Mouse (Mus musculus) kidney, embryonic 15.5 days (tissue): ENCODE measurements around the gene Fem1a. TPM values are rescaled to one million over a fixed set of nuclear protein-coding genes. Genes with fewer than 3 reads are reported as not detected.

Source experiments
- ATAC-seq: fragments of 200-750 bp; cut with Nextera tagmentation; replicated peaks from 2 replicates; pipeline ENCODE4 v1.8.0; 2017; ENCODE audit warnings: moderate TSS enrichment; ENCODE audit not compliant: low FRiP score
- H3K27ac ChIP-seq: fragments of 300-500 bp; sonication (generic); 2 replicates; pipeline ENCODE4 v1.5.1; 2015; ENCODE audit warnings: mild to moderate bottlenecking, inconsistent platforms
- H3K27me3 ChIP-seq: fragments of 300-500 bp; sonication (generic); 2 replicates; pipeline ENCODE4 v1.6.1; 2015; ENCODE audit warnings: inconsistent platforms
- H3K36me3 ChIP-seq: fragments of 300-500 bp; sonication (generic); 2 replicates; pipeline ENCODE4 v1.6.1; 2015; ENCODE audit warnings: inconsistent platforms
- H3K4me1 ChIP-seq: fragments of 300-500 bp; sonication (generic); 2 replicates; pipeline ENCODE4 v1.6.1; 2015; ENCODE audit warnings: inconsistent platforms
- H3K4me2 ChIP-seq: fragments of 300-500 bp; sonication (generic); 2 replicates; pipeline ENCODE4 v1.6.1; 2015; ENCODE audit warnings: moderate library complexity, mild to moderate bottlenecking, inconsistent platforms
- H3K4me3 ChIP-seq: fragments of 300-500 bp; sonication (generic); replicated peaks from 2 replicates; pipeline ENCODE4 v1.5.1; 2015; ENCODE audit warnings: mild to moderate bottlenecking, inconsistent platforms
- H3K9ac ChIP-seq: fragments of 300-500 bp; sonication (generic); 2 replicates; pipeline ENCODE4 v1.6.1; 2015; ENCODE audit warnings: mild to moderate bottlenecking, inconsistent platforms
- H3K9me3 ChIP-seq: fragments of 300-500 bp; sonication (generic); replicated peaks from 2 replicates; pipeline ENCODE4 v1.6.1; 2016; ENCODE audit warnings: inconsistent platforms
- WGBS: fragments of 180-500 bp; shearing (Covaris S2); methylation state at CpG from one replicate; pipeline ENCODE4 v1.1.7; 2015; ENCODE audit warnings: mixed read lengths; 5-methylcytosine and 5-hydroxymethylcytosine counted together
- polyA plus RNA-seq: library from polyadenylated mRNA; unstranded; fragments of >200 nt; fragmentation: Nextera tagmentation; extraction: Ambion mirVana; gene quantifications from 2 replicates; pipeline ENCODE4 v1.2.1, GENCODE M21; 2015

The Fem1a gene
- polyA plus RNA-seq, 1 experiment from 2014 or later = 13.1 TPM

DNA sequence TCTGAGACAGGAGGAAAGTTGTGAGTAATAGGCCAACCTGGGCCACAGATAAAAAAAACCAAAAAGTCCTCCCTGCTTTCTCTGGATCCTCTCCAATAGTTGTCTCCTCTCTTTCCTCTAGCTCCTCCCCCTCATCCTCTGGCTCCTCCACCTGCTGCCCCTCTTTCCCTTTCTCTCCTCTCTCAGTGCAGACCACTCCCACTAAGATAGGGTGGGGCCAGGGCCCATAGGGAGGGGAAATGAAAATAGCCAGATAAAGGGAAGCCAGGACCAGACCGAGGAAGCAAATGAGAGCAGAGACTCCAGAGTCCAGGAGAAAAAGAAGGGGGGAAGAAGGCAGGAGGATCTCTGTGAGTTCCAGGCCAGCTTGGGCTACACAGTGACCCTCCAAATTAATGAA, 31.7 kb upstream of the Fem1a start:
- H3K36me3 ChIP-seq = no peaks in the 10 kb centered on the region
- 0 out of 2 replicates have a peak, but pooled peaks cover 3% of the 10 kb centered on the region for H3K27me3 ChIP-seq
- H3K9ac ChIP-seq = no peak overlapping the region
- H3K4me1 ChIP-seq = no peaks in the 10 kb centered on the region
- WGBS = 40% methylated on average over 1 of the region's 1 CpGs
- H3K4me3 ChIP-seq = no peak overlapping the region
- no peak overlapping the region for H3K4me2 ChIP-seq
- ATAC-seq = no peak
- H3K9me3 ChIP-seq = no peaks in the 10 kb centered on the region
- H3K27ac ChIP-seq = no peak overlapping the region

DNA sequence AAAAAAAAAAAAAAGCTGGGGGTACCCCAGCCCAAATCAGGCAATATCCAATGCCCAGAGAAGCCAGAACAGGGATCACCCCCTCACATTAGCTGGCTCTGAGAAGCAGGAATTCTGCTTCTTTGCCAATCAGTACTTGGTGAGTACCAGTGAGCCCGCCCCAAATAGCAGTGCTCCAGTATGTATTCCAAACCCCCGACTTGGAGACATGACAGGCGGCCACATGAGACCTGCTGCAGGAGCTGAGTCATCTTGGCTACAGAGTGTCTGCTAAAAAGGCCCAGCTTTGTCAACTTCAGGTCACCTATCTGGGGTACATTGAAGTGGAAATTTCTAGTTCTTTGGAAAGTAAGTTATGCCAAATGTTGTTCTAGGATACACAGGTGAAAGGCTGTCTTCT, 30.0 kb upstream of the Fem1a start:
- H3K4me3 ChIP-seq = no peak overlapping the region
- H3K4me1 ChIP-seq = no peaks in the 10 kb centered on the region
- H3K36me3 ChIP-seq = no peaks in the 10 kb centered on the region
- H3K4me2 ChIP-seq = no peak overlapping the region
- no peaks in the 10 kb centered on the region for H3K9me3 ChIP-seq
- H3K27ac ChIP-seq = no peak overlapping the region
- no peak overlapping the region for H3K9ac ChIP-seq
- H3K27me3 ChIP-seq = 0 out of 2 replicates have a peak, but pooled peaks cover 3% of the 10 kb centered on the region
- ATAC-seq = no peak
- WGBS = 73% methylated on average over 3 of the region's 3 CpGs

GRCm38 (mm10) chr17:56229943-56230342, 26.7 kb upstream of the Fem1a start:
- no peak for ATAC-seq
- Histone ChIP-seq H3K4me1 (peaks cover 5% of the 10 kb centered on the region; the same call in 1 of the 2 replicates), H3K4me3 (no peak overlapping the region), H3K27ac (no peak overlapping the region), H3K9me3 (no peaks in the 10 kb centered on the region), H3K36me3 (no peaks in the 10 kb centered on the region), H3K9ac (no peak overlapping the region), H3K4me2 (no peak overlapping the region), H3K27me3 (0 out of 2 replicates have a peak, but pooled peaks cover 7% of the 10 kb centered on the region)
- WGBS = 60% methylated on average over 10 of the region's 10 CpGs

DNA sequence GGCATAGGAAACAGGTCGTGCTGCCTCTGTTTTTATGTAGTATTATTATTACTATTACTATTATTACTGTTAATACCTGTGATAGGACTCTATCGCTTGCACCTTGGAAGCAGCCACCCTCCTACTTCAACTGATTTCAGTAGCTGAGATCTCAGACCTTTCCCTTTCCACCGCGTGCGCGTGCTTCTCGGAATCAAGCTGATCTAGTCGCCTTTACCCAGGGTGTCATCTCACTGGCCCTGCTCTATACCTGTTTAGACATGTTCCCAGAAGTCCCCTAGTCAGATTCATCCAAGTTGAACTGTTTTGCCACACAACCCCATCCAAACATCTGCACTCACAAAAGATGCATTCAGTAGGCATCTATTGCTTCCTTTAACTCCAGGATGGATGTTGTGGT, 23.2 kb upstream of the Fem1a start:
- Histone ChIP-seq H3K27ac (no peak overlapping the region), H3K4me2 (no peak overlapping the region), H3K9me3 (no peaks in the 10 kb centered on the region), H3K4me3 (no peak overlapping the region), H3K9ac (no peak overlapping the region), H3K36me3 (no peaks in the 10 kb centered on the region), H3K4me1 (peaks cover 5% of the 10 kb centered on the region; the same call in 1 of the 2 replicates), H3K27me3 (0 out of 2 replicates have a peak, but pooled peaks cover 4% of the 10 kb centered on the region)
- ATAC-seq = no peak
- WGBS = 52% methylated on average over 8 of the region's 8 CpGs

DNA sequence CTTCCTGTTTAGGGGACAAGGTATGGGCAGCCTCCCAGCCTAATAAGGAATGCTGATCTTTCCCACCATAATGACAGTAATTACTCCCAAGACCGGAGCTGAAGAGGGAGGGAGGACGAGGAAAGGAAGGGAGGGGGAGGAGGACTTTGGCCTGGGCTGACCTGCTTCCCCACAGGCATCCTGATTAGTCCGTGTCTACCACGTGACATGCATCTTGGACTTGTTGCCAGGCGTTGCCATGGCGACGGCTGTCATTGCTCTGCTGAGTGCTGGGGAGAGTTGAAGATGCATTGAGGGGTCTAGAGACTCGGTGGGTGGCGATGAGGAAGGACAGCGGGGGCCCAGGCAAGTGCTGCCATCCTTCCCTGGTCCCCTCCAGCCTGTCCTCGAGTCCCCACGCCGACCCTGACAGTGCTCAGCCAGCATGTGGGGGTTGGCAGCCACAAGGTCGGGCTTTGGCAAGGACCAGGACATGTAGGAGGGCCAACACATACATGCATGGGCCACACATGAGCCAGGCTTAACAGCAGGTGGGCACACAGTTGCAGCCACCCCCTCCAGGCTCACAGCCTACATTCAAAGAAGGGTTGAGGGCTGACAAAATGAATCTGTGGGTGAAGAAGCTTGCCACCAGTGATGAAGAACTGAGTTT, 22.7 kb upstream of the Fem1a start:
- WGBS = 3% methylated on average over 14 of the region's 14 CpGs
- no peak overlapping the region for H3K4me3 ChIP-seq
- no peak overlapping the region for H3K27ac ChIP-seq
- H3K36me3 ChIP-seq = no peaks in the 10 kb centered on the region
- H3K27me3 ChIP-seq = 0 out of 2 replicates have a peak, but pooled peaks cover 4% of the 10 kb centered on the region
- peak; percentile 46; the same call in 1 of the 2 replicates for ATAC-seq
- H3K4me2 ChIP-seq = no peak overlapping the region
- H3K4me1 ChIP-seq = peaks cover 5% of the 10 kb centered on the region; the same call in 1 of the 2 replicates
- no peaks in the 10 kb centered on the region for H3K9me3 ChIP-seq
- H3K9ac ChIP-seq = no peak overlapping the region

GRCm38 (mm10) chr17:56241541-56242401, 14.8 kb upstream of the Fem1a start:
- Histone ChIP-seq H3K9me3 (no peaks in the 10 kb centered on the region), H3K4me3 (peak overlapping the region; percentile 1; the same call in 1 of the 2 replicates), H3K27ac (no peak overlapping the region), H3K4me2 (no peak overlapping the region), H3K27me3 (peaks cover 14% of the 10 kb centered on the region), H3K9ac (no peak overlapping the region), H3K36me3 (no peaks in the 10 kb centered on the region), H3K4me1 (0 out of 2 replicates have a peak, but pooled peaks cover 3% of the 10 kb centered on the region)
- WGBS = under 1% methylated on average over 33 of the region's 33 CpGs
- ATAC-seq = peak; percentile 86

DNA sequence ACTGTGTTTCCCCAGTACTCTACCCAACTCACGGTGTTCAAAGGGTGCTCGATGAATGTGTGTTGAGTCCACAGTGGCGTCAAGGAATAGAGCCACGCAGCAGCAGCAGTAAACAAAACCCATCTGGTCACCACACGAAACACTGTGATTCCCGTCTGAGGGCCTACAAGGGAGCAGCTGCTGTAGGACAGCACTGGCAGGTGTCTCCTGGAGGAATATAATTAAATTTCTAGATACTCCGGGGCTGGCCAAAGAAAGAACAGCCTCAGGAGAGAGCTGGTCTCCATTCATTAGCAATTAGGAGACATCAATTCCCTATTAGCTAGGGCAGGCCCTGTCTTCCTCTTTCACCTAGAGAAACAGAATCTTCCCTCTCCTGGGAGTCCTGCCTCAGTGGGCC, 11.0 kb upstream of the Fem1a start:
- Histone ChIP-seq H3K27ac (no peak overlapping the region), H3K4me2 (no peak overlapping the region), H3K36me3 (no peaks in the 10 kb centered on the region), H3K4me3 (no peak overlapping the region), H3K9ac (no peak overlapping the region), H3K27me3 (peaks cover 9% of the 10 kb centered on the region), H3K4me1 (0 out of 2 replicates have a peak, but pooled peaks cover 3% of the 10 kb centered on the region), H3K9me3 (no peaks in the 10 kb centered on the region)
- WGBS = 68% methylated on average over 7 of the region's 7 CpGs
- no peak for ATAC-seq

DNA sequence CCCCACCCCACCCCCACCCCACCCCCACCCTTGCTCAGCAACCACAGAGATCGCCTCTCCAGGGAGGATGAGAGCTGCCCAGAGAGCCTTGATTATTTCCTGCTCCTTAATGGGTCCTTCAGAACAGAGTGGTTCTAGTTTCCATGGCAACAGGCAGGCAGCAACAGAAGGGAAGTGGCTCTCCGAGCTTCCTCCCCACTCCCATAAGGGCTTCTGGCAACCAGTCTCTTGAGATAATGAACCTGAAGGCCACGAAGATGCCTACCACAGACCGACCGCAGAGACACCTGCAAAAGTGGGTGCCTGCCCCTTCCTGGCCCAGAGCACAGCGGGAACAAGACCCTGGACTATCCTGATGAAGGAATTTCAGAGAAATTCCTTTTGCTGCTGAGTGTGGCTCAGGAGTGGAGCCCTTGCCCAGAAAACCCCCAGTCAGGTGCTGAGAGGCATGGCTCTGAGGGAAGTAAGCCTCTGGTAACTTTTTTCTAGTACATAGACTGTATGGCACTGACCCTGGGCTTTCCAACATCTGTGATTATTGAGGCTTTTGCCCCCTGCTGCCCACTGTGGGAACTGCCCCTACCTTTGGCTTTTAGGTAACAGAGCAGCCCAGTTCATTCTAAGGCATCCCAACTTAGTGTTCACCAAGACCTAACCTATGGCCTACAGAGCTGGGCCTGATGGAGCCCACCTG, 5.3 kb upstream of the Fem1a start:
- WGBS = 24% methylated on average over 6 of the region's 6 CpGs
- ATAC-seq = no peak

GRCm38 (mm10) chr17:56254695-56255094, 1.9 kb upstream of the Fem1a start:
- no peak overlapping the region for H3K9ac ChIP-seq
- H3K27ac ChIP-seq = no peak overlapping the region
- no peak overlapping the region for H3K4me3 ChIP-seq
- no peak for ATAC-seq
- H3K4me1 ChIP-seq = peaks cover 40% of the 10 kb centered on the region
- no peaks in the 10 kb centered on the region for H3K27me3 ChIP-seq
- no peaks in the 10 kb centered on the region for H3K9me3 ChIP-seq
- 84% methylated on average over 4 of the region's 4 CpGs for WGBS
- H3K36me3 ChIP-seq = peaks cover 19% of the 10 kb centered on the region
- H3K4me2 ChIP-seq = no peak overlapping the region

More for the DNA sequence above, 5.3 kb upstream of the Fem1a start:
- Histone ChIP-seq H3K4me1 (peaks cover 15% of the 10 kb centered on the region), H3K4me3 (no peak overlapping the region), H3K36me3 (no peaks in the 10 kb centered on the region), H3K27ac (0 out of 2 replicates have a peak overlapping the region, but pooled peaks have one; percentile 27), H3K9ac (no peak overlapping the region), H3K27me3 (no peaks in the 10 kb centered on the region), H3K9me3 (no peaks in the 10 kb centered on the region), H3K4me2 (0 out of 2 replicates have a peak overlapping the region, but pooled peaks have one; percentile 28)

- Histone ChIP-seq H3K4me1 (peaks cover 48% of the 10 kb centered on the region), H3K27me3 (no peaks in the 10 kb centered on the region), H3K9ac (no peak overlapping the region), H3K36me3 (peaks cover 27% of the 10 kb centered on the region), H3K9me3 (no peaks in the 10 kb centered on the region), H3K27ac (peak overlapping the region; percentile 54), H3K4me2 (peak overlapping the region; percentile 66), H3K4me3 (peak overlapping the region; percentile 71)
- WGBS = 18% methylated on average over 9 of the region's 9 CpGs
- ATAC-seq = no peak
Measured at GRCm38 (mm10) chr17:56255429-56255828, 1.2 kb upstream of the Fem1a start.

DNA sequence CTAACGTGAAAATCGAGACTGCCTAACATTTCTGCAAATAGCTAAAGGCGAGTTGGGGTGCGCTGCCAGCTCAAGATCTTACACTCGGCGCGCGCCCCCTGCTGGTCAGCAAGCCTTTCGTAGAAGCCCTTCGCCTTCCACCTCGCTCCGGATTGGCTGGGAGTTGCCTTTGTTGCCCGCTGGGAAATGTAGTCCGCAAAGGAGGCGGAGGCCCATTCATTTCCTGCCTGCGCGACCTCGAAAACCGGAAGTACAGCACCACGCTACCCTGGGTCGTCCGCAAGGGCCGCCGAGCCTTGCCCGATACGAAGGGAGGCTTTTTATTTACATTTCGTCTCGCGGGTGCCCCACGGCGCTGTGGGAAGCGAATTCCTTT, 759 bp upstream of the Fem1a start:
- Histone ChIP-seq H3K4me2 (peak overlapping the region; percentile 66), H3K36me3 (peaks cover 31% of the 10 kb centered on the region), H3K27me3 (no peaks in the 10 kb centered on the region), H3K27ac (peak overlapping the region; percentile 97), H3K4me3 (peak overlapping the region; percentile 71), H3K9ac (peak overlapping the region; percentile 53), H3K4me1 (peaks cover 50% of the 10 kb centered on the region), H3K9me3 (no peaks in the 10 kb centered on the region)
- under 1% methylated on average over 32 of the region's 32 CpGs for WGBS
- peak; percentile 92 for ATAC-seq
